Mouse (Mus musculus): ENCODE data around the gene Foxn4. TPM values are rescaled to one million over a fixed set of nuclear protein-coding genes. Genes with fewer than 3 reads are reported as not detected.

Gene Foxn4
- polyA plus RNA-seq, 1 experiment from 2014 or later: 0.68 TPM

DNA sequence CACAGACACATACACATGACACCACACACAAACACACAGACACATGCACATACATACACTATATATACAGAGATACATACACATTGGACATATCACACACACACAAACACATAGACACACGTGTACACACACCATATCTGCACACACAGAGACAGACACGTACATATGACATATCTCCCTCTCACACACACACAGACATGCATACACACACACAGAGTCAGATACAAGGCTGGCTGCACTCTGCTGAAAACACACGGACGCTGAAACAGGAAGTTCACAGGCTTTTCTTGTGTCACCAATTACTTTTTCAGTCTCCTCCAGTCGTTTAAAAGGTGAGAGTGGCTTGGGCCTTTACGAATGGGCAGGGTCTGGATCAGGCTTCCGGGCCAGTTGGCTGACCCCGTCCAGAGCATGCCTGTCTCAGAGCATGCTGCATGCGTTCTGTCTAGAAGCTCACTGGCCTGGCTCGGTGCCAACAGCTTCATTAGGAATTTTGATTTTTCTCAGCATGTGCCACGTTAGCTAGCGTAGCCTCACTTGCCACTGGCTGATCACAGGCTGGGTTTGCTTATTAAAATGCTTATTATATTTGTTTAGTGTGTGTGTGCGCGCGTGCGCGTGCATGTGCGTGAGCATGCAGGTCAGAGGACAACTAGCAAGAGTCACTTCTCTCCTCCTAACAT is 24.7 kb upstream of the Foxn4 start:
- H3K9ac ChIP-seq (replicated peaks; ENCODE audit: low read depth, low read length): no peak overlapping the region
- H3K4me1 ChIP-seq (replicated peaks; ENCODE audit: control insufficient read depth, insufficient read depth, low read length): peaks cover 21% of the 10 kb centered on the region
- H3K4me2 ChIP-seq (ENCODE audit: low read length): no peak overlapping the region
- no peak overlapping the region for H3K27ac ChIP-seq (ENCODE audit: low read length)
- H3K4me3 ChIP-seq (replicated peaks; ENCODE audit: low read length): no peak overlapping the region
- WGBS: 37% methylated on average over 18 of the region's 18 CpGs
- 0 out of 2 replicates have a peak, but pooled peaks cover 8% of the 10 kb centered on the region for H3K27me3 ChIP-seq (replicated peaks; ENCODE audit: control insufficient read depth, insufficient read depth, low read length)
- H3K9me3 ChIP-seq (ENCODE audit: control insufficient read depth, low read length): no peaks in the 10 kb centered on the region
- H3K36me3 ChIP-seq (ENCODE audit: control insufficient read depth, insufficient read depth): no peaks in the 10 kb centered on the region
- ATAC-seq: peak; percentile 55; the same call in 1 of the 2 replicates

DNA sequence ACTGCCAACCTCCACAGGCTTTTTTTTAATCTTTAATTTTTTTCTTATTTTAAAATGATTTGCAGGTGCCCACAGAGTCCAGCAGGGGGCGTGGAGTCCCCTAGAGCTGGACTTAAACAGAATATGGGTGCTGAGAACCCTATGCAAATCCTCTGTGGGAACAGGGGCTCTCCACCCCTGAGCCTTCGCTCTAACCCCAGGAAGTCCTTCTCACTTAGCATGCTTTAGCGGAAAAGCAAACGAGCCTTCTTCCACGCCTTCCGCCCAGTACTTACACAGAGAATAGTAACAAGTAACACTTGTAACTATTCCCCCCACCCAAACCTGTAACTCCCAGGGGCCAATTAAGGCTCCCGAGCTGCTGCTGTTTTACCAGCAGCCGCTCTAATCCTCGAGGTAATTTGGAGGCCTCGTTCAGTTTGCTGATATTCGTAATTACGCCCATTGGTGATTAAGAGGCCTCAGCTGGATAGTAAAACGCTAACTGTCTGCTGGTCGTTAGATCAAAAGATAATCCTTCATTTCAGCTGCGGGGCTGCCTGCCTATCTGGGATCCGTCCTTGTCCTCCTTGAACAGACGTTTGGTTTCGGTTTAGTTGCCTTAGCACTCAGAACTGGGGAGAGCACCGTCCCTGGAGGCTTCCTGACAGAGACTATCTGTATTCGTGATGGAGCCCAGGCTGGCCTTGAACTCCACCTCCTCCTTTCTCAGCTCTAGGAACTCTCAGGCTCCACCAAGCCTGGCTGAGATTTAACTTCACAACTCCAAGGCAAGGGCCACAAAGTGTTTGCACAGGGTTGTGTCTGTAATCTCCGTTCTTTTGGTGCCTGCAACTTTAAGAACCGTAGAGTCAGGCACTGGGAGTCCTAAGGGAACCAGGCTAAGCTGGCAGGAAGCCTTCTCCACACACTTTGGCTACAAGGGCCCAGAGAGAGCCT is 23.4 kb upstream of the Foxn4 start:
- 13% methylated on average over 22 of the region's 22 CpGs for WGBS
- no peak overlapping the region for H3K4me2 ChIP-seq (ENCODE audit: low read length)
- no peak for ATAC-seq

DNA sequence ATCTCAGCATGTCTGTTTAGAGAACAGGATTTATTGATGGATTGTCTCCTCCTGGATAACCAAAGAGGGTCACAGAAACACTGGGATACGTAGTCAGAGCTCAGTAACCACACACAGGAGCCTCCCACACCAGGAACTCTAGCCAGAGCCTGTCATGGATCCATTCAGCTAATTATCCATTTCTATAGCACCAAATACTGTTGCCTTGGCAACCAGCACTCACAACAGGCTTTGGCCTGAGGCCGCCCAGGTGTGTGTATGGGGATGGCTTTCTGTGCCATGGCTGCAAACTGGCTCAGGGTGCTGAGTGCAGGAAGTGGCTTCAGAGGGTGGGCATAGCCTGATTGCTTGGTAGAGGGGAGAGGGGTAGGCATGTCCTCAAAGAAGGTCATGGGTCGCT is 16.4 kb upstream of the Foxn4 start:
- Histone ChIP-seq H3K4me3 (replicated peaks; ENCODE audit: low read length) (no peak overlapping the region), H3K27me3 (replicated peaks; ENCODE audit: control insufficient read depth, insufficient read depth, low read length) (no peaks in the 10 kb centered on the region), H3K4me1 (replicated peaks; ENCODE audit: control insufficient read depth, insufficient read depth, low read length) (peaks cover 9% of the 10 kb centered on the region), H3K9me3 (ENCODE audit: control insufficient read depth, low read length) (no peaks in the 10 kb centered on the region), H3K4me2 (ENCODE audit: low read length) (no peak overlapping the region), H3K36me3 (ENCODE audit: control insufficient read depth, insufficient read depth) (no peaks in the 10 kb centered on the region), H3K9ac (replicated peaks; ENCODE audit: low read depth, low read length) (0 out of 2 replicates have a peak overlapping the region, but pooled peaks have one; percentile 2), H3K27ac (ENCODE audit: low read length) (no peak overlapping the region)
- WGBS: 36% methylated on average over 3 of the region's 3 CpGs
- 0 out of 2 replicates have a peak, but pooled peaks have one; percentile 40 for ATAC-seq

More for the DNA sequence above, 23.4 kb upstream of the Foxn4 start:
- H3K36me3 ChIP-seq (ENCODE audit: control insufficient read depth, insufficient read depth): no peaks in the 10 kb centered on the region
- H3K27ac ChIP-seq (ENCODE audit: low read length): no peak overlapping the region
- no peak overlapping the region for H3K9ac ChIP-seq (replicated peaks; ENCODE audit: low read depth, low read length)
- H3K4me1 ChIP-seq (replicated peaks; ENCODE audit: control insufficient read depth, insufficient read depth, low read length): peaks cover 21% of the 10 kb centered on the region
- H3K27me3 ChIP-seq (replicated peaks; ENCODE audit: control insufficient read depth, insufficient read depth, low read length): 0 out of 2 replicates have a peak, but pooled peaks cover 8% of the 10 kb centered on the region
- H3K4me3 ChIP-seq (replicated peaks; ENCODE audit: low read length): no peak overlapping the region
- no peaks in the 10 kb centered on the region for H3K9me3 ChIP-seq (ENCODE audit: control insufficient read depth, low read length)

DNA sequence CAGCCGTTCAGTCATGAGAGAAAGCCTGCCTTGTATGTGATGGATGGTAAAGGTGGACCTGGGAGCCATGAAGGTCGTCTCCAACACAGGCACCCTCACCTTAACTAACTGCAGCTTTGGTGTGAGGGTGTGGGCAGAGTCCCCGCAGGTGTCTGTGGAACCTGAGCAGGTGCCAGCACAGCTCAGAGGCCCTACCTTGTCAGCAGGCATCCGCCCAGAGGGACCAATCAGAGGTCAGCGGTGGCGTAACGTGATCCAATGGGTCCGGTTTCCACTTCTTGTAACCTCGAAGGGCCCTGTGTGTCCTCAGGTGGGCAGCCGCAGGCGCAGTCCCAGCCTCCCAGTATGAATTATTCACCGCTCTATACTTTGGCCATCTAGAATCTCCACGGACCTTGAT is 15.3 kb upstream of the Foxn4 start, which contains the start of gene Myo1h:
TSS of gene Myo1h (plus strand) at position 293 of the 400 bp plus-strand sequence.
- Histone ChIP-seq H3K27ac (ENCODE audit: low read length) (no peak within 1 kb of the TSS), H3K36me3 (ENCODE audit: control insufficient read depth, insufficient read depth) (no peaks in the 10 kb centered on the region), H3K9me3 (ENCODE audit: control insufficient read depth, low read length) (no peaks in the 10 kb centered on the region), H3K27me3 (replicated peaks; ENCODE audit: control insufficient read depth, insufficient read depth, low read length) (no peaks in the 10 kb centered on the region), H3K4me3 (replicated peaks; ENCODE audit: low read length) (no peak within 1 kb of the TSS), H3K4me2 (ENCODE audit: low read length) (no peak within 1 kb of the TSS), H3K9ac (replicated peaks; ENCODE audit: low read depth, low read length) (0 out of 2 replicates have a peak within 1 kb of the TSS, but pooled peaks have one; percentile 2), H3K4me1 (replicated peaks; ENCODE audit: control insufficient read depth, insufficient read depth, low read length) (peaks cover 13% of the 10 kb centered on the region)
- no peak for ATAC-seq
- WGBS: 57% methylated on average over 13 of the region's 13 CpGs

DNA sequence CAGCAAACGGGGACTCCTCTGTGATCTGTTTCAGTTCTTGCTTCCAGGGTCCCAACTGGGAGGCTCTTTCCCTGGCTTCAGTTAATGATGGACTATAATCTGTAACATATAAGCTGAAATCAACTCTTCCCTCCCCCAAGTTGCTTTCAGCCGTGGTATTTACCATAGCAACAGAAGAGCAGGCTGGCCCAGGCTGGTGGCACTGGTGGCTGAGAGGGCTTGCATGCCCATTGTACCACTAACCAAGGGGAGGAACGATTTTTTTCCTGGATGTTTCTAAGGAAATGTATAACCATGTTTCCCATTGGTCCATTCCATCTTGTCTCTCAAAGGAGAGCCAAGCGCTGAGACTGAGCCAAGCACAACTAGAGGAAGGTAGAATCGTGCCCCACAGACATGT is 14.8 kb upstream of the Foxn4 start:
- no peak overlapping the region for H3K27ac ChIP-seq (ENCODE audit: low read length)
- ATAC-seq: no peak
- H3K9me3 ChIP-seq (ENCODE audit: control insufficient read depth, low read length): no peaks in the 10 kb centered on the region
- H3K4me3 ChIP-seq (replicated peaks; ENCODE audit: low read length): no peak overlapping the region
- H3K4me2 ChIP-seq (ENCODE audit: low read length): no peak overlapping the region
- no peaks in the 10 kb centered on the region for H3K27me3 ChIP-seq (replicated peaks; ENCODE audit: control insufficient read depth, insufficient read depth, low read length)
- peaks cover 13% of the 10 kb centered on the region for H3K4me1 ChIP-seq (replicated peaks; ENCODE audit: control insufficient read depth, insufficient read depth, low read length)
- H3K36me3 ChIP-seq (ENCODE audit: control insufficient read depth, insufficient read depth): no peaks in the 10 kb centered on the region
- 84% methylated on average over 5 of the region's 5 CpGs for WGBS
- H3K9ac ChIP-seq (replicated peaks; ENCODE audit: low read depth, low read length): no peak overlapping the region

DNA sequence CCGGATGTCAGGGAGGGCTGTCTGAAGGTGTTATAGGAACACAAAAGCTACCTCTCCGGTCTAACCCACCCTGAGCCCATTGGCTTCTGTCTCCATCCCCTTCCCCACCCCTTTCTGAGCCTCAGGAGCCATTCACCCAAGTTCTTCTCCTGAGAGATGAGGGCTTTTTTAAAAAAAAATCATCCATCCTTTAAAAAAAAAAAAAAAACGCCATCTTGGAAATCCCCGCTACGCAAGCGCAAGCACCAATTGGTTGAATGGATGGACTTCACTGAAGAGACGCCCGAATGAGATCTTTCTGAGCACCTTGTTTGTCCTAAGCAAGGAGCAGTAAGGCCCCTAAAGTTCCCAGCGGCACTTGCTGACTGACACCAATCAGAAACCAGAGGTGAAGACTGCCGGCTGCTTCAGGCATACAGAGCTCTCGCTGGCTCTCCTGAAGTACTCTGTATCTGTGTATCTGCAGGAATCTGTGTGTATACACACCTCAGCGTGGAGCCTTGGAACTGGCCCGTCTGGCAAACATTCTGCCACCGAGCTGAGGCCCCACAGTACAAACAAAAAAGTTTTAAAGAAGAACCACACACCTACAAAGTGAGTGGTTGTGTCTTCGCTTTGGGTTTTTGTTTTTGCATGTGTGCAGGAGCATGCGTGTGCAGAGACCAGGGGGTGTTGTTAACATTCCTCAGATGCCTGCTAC is 13.4 kb upstream of the Foxn4 start:
- Histone ChIP-seq H3K27ac (ENCODE audit: low read length) (no peak overlapping the region), H3K27me3 (replicated peaks; ENCODE audit: control insufficient read depth, insufficient read depth, low read length) (no peaks in the 10 kb centered on the region), H3K9me3 (ENCODE audit: control insufficient read depth, low read length) (no peaks in the 10 kb centered on the region), H3K9ac (replicated peaks; ENCODE audit: low read depth, low read length) (no peak overlapping the region), H3K4me2 (ENCODE audit: low read length) (no peak overlapping the region), H3K36me3 (ENCODE audit: control insufficient read depth, insufficient read depth) (no peaks in the 10 kb centered on the region), H3K4me3 (replicated peaks; ENCODE audit: low read length) (no peak overlapping the region), H3K4me1 (replicated peaks; ENCODE audit: control insufficient read depth, insufficient read depth, low read length) (peaks cover 13% of the 10 kb centered on the region)
- ATAC-seq: no peak
- 87% methylated on average over 16 of the region's 16 CpGs for WGBS

DNA sequence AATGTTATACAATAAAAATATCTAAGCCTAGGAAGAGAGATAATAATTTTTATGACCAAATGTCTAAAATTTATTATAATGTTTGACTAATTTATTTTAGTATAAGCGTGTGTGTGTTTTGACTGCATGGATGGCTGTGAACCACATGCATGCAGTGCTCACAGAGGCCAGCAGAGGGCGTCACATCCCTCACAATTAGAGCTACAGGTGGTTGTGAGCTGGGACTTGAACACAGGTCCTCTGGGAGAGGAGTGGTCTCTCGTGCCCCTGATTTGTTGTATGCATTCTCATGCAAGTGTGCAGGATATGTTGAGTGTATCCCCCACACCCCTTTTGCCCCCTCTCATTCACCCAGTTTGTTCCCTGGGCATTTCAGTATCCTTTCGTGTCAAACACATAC is 12.5 kb upstream of the Foxn4 start:
- Histone ChIP-seq H3K27ac (ENCODE audit: low read length) (no peak overlapping the region), H3K27me3 (replicated peaks; ENCODE audit: control insufficient read depth, insufficient read depth, low read length) (0 out of 2 replicates have a peak, but pooled peaks cover 3% of the 10 kb centered on the region), H3K36me3 (ENCODE audit: control insufficient read depth, insufficient read depth) (no peaks in the 10 kb centered on the region), H3K4me2 (ENCODE audit: low read length) (no peak overlapping the region), H3K4me3 (replicated peaks; ENCODE audit: low read length) (no peak overlapping the region), H3K9me3 (ENCODE audit: control insufficient read depth, low read length) (no peaks in the 10 kb centered on the region), H3K4me1 (replicated peaks; ENCODE audit: control insufficient read depth, insufficient read depth, low read length) (peaks cover 13% of the 10 kb centered on the region), H3K9ac (replicated peaks; ENCODE audit: low read depth, low read length) (no peak overlapping the region)
- WGBS: 87% methylated on average over 4 of the region's 4 CpGs
- no peak for ATAC-seq

DNA sequence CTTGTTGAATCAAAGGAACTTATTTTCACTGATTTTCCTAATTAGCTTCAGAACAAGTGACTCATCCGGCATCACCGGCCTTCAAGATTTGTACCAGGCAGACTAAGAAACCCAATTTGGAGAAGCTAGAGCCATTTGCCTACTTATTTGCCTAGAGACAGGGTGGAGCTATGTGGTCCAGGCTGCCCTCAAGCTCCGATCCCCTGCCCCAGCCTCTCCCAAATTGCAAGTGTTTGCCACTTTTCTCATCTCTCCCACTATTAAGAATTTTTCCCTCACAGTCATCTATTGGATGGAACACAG is 11.7 kb upstream of the Foxn4 start:
- H3K4me3 ChIP-seq (replicated peaks; ENCODE audit: low read length): no peak overlapping the region
- peak; percentile 49 for ATAC-seq
- no peaks in the 10 kb centered on the region for H3K9me3 ChIP-seq (ENCODE audit: control insufficient read depth, low read length)
- H3K27me3 ChIP-seq (replicated peaks; ENCODE audit: control insufficient read depth, insufficient read depth, low read length): 0 out of 2 replicates have a peak, but pooled peaks cover 3% of the 10 kb centered on the region
- no peak overlapping the region for H3K4me2 ChIP-seq (ENCODE audit: low read length)
- no peak overlapping the region for H3K27ac ChIP-seq (ENCODE audit: low read length)
- H3K4me1 ChIP-seq (replicated peaks; ENCODE audit: control insufficient read depth, insufficient read depth, low read length): peaks cover 13% of the 10 kb centered on the region
- 34% methylated on average over 3 of the region's 3 CpGs for WGBS
- H3K36me3 ChIP-seq (ENCODE audit: control insufficient read depth, insufficient read depth): no peaks in the 10 kb centered on the region
- no peak overlapping the region for H3K9ac ChIP-seq (replicated peaks; ENCODE audit: low read depth, low read length)

Data from forebrain, embryonic 16.5 days (tissue).